Mouse (Mus musculus) CH12.LX (cell line): Measurements from ENCODE around the gene Recql5. TPM values are rescaled to one million over a fixed set of nuclear protein-coding genes. Genes with fewer than 3 reads are reported as not detected.

Experiments
- DNase-seq: peaks from one replicate; pipeline ENCODE4 v3.0.0-alpha.2; 2013; ENCODE audit errors: extremely low read depth
- H3K27ac ChIP-seq: 2 replicates; pipeline ENCODE4 v1.5.1; 2012; ENCODE audit warnings: low read depth, mild to moderate bottlenecking, control low read depth, moderate library complexity; ENCODE audit not compliant: insufficient read depth
- H3K27me3 ChIP-seq: replicated peaks from 2 replicates; pipeline ENCODE3; 2012; ENCODE audit warnings: inconsistent platforms
- H3K36me3 ChIP-seq, 2 experiments: replicated peaks in 1 of 2; 2 replicates each; pipeline versions ENCODE3 to v1.6.1; 2012; ENCODE audit warnings: inconsistent platforms in 1 of 2, low read length in 1 of 2, mild to moderate bottlenecking in 1 of 2, mixed read lengths in 1 of 2, moderate library complexity in 1 of 2; ENCODE audit not compliant: control insufficient read depth in 1 of 2, insufficient read depth in 1 of 2
- H3K4me1 ChIP-seq, 2 experiments: 2 replicates each; pipeline ENCODE4 v1.6.1; 2012; ENCODE audit warnings: inconsistent platforms in 1 of 2, moderate library complexity in 1 of 2; ENCODE audit not compliant: insufficient read depth in 2 of 2, control insufficient read depth in 1 of 2
- H3K4me2 ChIP-seq: 2 replicates; pipeline ENCODE4 v1.6.1; 2012; ENCODE audit warnings: low read depth, mild to moderate bottlenecking, control low read depth; ENCODE audit not compliant: poor library complexity, insufficient read depth, severe bottlenecking
- H3K4me3 ChIP-seq, 3 experiments: fragments of 150-350 bp in 1 of 3; sonication (generic) in 1 of 3; replicated peaks in 1 of 3; 2 replicates each; pipeline versions ENCODE3 to v1.5.1; 2011 to 2012; ENCODE audit warnings: low read depth in 2 of 3, low read length in 2 of 3, mild to moderate bottlenecking in 2 of 3, moderate library complexity in 2 of 3, control low read depth in 1 of 3, improper control_type of control experiment in 1 of 3, inconsistent platforms in 1 of 3, mixed read lengths in 1 of 3; ENCODE audit not compliant: poor library complexity in 1 of 3
- H3K79me2 ChIP-seq: replicated peaks from 2 replicates; pipeline ENCODE4 v1.6.1; 2012; ENCODE audit warnings: mild to moderate bottlenecking, moderate library complexity; ENCODE audit not compliant: control insufficient read depth, poor library complexity, insufficient read depth, severe bottlenecking; ENCODE audit errors: extremely low read depth
- H3K9ac ChIP-seq: 2 replicates; pipeline ENCODE4 v1.6.1; 2012; ENCODE audit warnings: low read depth, mild to moderate bottlenecking, control low read depth, moderate library complexity; ENCODE audit not compliant: insufficient read depth
- H3K9me3 ChIP-seq: replicated peaks from 2 replicates; pipeline ENCODE3; 2012; ENCODE audit warnings: low read length, inconsistent platforms, mixed read lengths
- CHD1 ChIP-seq: IDR thresholded peaks from 2 replicates; pipeline ENCODE4 v1.6.1; 2012; ENCODE audit warnings: low read depth, low read length, improper control_type of control experiment, inconsistent platforms
- CHD2 ChIP-seq: IDR thresholded peaks from 2 replicates; pipeline ENCODE4 v1.6.1; 2011; ENCODE audit warnings: low read length, improper control_type of control experiment
- CTCF ChIP-seq, 2 experiments: IDR thresholded peaks in 1 of 2; conservative IDR thresholded peaks in 1 of 2; 2 replicates each; pipeline ENCODE4 v1.5.1; 2011 to 2012; ENCODE audit warnings: low read depth in 2 of 2, low read length in 2 of 2, improper control_type of control experiment in 1 of 2, inconsistent platforms in 1 of 2, mild to moderate bottlenecking in 1 of 2, moderate library complexity in 1 of 2
- E2F4 ChIP-seq: IDR thresholded peaks from 2 replicates; pipeline ENCODE4 v1.6.1; 2011; ENCODE audit warnings: low read depth, low read length, improper control_type of control experiment; ENCODE audit not compliant: insufficient replicate concordance
- ELF1 ChIP-seq: IDR thresholded peaks from 2 replicates; pipeline ENCODE4 v1.6.1; 2014; ENCODE audit warnings: low read depth, mild to moderate bottlenecking, inconsistent platforms, low read length, improper control_type of control experiment
- ETS1 ChIP-seq: conservative IDR thresholded peaks from 2 replicates; pipeline ENCODE4 v1.6.1; 2012; ENCODE audit warnings: low read depth, mild to moderate bottlenecking, inconsistent platforms, low read length, improper control_type of control experiment, moderate library complexity
- GABPA ChIP-seq: IDR thresholded peaks from 2 replicates; pipeline ENCODE4 v1.6.1; 2012; ENCODE audit warnings: low read depth, low read length, improper control_type of control experiment, inconsistent platforms; ENCODE audit not compliant: insufficient replicate concordance
- IRF4 ChIP-seq: IDR thresholded peaks from 2 replicates; pipeline ENCODE4 v1.6.1; 2014; ENCODE audit warnings: low read depth, mild to moderate bottlenecking, inconsistent platforms, low read length, improper control_type of control experiment
- JUN ChIP-seq: IDR thresholded peaks from 2 replicates; pipeline ENCODE4 v1.6.1; 2011; ENCODE audit warnings: low read depth, mild to moderate bottlenecking, low read length, improper control_type of control experiment, moderate library complexity; ENCODE audit not compliant: insufficient read depth
- JUND ChIP-seq: conservative IDR thresholded peaks from 2 replicates; pipeline ENCODE4 v1.6.1; 2011; ENCODE audit warnings: low read depth, low read length, improper control_type of control experiment
- KAT2A ChIP-seq: IDR thresholded peaks from 2 replicates; pipeline ENCODE4 v1.6.1; 2012; ENCODE audit warnings: low read length, improper control_type of control experiment, inconsistent platforms; ENCODE audit not compliant: insufficient replicate concordance
- MAFK ChIP-seq: IDR thresholded peaks from 2 replicates; pipeline ENCODE4 v1.6.1; 2011; ENCODE audit warnings: low read length, improper control_type of control experiment; ENCODE audit not compliant: insufficient replicate concordance
- MAX ChIP-seq: IDR thresholded peaks from 2 replicates; pipeline ENCODE4 v1.6.1; 2011; ENCODE audit warnings: low read length, improper control_type of control experiment
- MAZ ChIP-seq: IDR thresholded peaks from 2 replicates; pipeline ENCODE4 v1.6.1; 2012; ENCODE audit warnings: low read depth, mild to moderate bottlenecking, inconsistent platforms, low read length, improper control_type of control experiment, moderate library complexity
- MEF2A ChIP-seq: IDR thresholded peaks from 2 replicates; pipeline ENCODE4 v1.6.1; 2014; ENCODE audit warnings: low read depth, mild to moderate bottlenecking, inconsistent platforms, low read length, improper control_type of control experiment, borderline replicate concordance
- MYC ChIP-seq: IDR thresholded peaks from 2 replicates; pipeline ENCODE4 v1.6.1; 2011; ENCODE audit warnings: low read depth, mild to moderate bottlenecking, improper control_type of control experiment, low read length
- NELFE ChIP-seq: IDR thresholded peaks from 2 replicates; pipeline ENCODE4 v1.6.1; 2011; ENCODE audit warnings: low read depth, low read length, improper control_type of control experiment
- PAX5 ChIP-seq: IDR thresholded peaks from 2 replicates; pipeline ENCODE4 v1.6.1; 2012; ENCODE audit warnings: low read length, inconsistent platforms, mixed read lengths
- POLR2A ChIP-seq: IDR thresholded peaks from 2 replicates; pipeline ENCODE4 v1.6.1; 2011; ENCODE audit warnings: low read depth, mild to moderate bottlenecking, improper control_type of control experiment, low read length
- RAD21 ChIP-seq: IDR thresholded peaks from 2 replicates; pipeline ENCODE4 v1.6.1; 2011; ENCODE audit warnings: low read depth, mild to moderate bottlenecking, low read length, improper control_type of control experiment, moderate library complexity
- RCOR1 ChIP-seq: conservative IDR thresholded peaks from 2 replicates; pipeline ENCODE4 v1.6.1; 2012; ENCODE audit warnings: low read depth, mild to moderate bottlenecking, inconsistent platforms, low read length, improper control_type of control experiment
- SIN3A ChIP-seq: IDR thresholded peaks from 2 replicates; pipeline ENCODE4 v1.6.1; 2012; ENCODE audit warnings: low read length, improper control_type of control experiment, inconsistent platforms
- SMC3 ChIP-seq: IDR thresholded peaks from 2 replicates; pipeline ENCODE4 v1.6.1; 2011; ENCODE audit warnings: low read depth, low read length, improper control_type of control experiment
- TCF12 ChIP-seq: IDR thresholded peaks from 2 replicates; pipeline ENCODE4 v1.6.1; 2014; ENCODE audit warnings: low read depth, mild to moderate bottlenecking, inconsistent platforms, low read length, improper control_type of control experiment
- UBTF ChIP-seq: IDR thresholded peaks from 2 replicates; pipeline ENCODE4 v1.6.1; 2012; ENCODE audit warnings: low read depth, mild to moderate bottlenecking, inconsistent platforms, low read length, improper control_type of control experiment, moderate library complexity
- USF2 ChIP-seq: conservative IDR thresholded peaks from 2 replicates; pipeline ENCODE4 v1.6.1; 2011; ENCODE audit warnings: low read depth, low read length, improper control_type of control experiment
- ZKSCAN1 ChIP-seq: IDR thresholded peaks from 2 replicates; pipeline ENCODE4 v1.6.1; 2012; ENCODE audit warnings: low read depth, inconsistent platforms, low read length, improper control_type of control experiment, borderline replicate concordance
- ZMIZ1 ChIP-seq: IDR thresholded peaks from 2 replicates; pipeline ENCODE4 v1.6.1; 2012; ENCODE audit warnings: low read depth, mild to moderate bottlenecking, inconsistent platforms, low read length, improper control_type of control experiment
- ZNF384 ChIP-seq: IDR thresholded peaks from 2 replicates; pipeline ENCODE4 v1.6.1; 2012; ENCODE audit warnings: low read depth, low read length, improper control_type of control experiment, inconsistent platforms
- dilution Hi-C: fragments of 300-500 bp; cut with MboI; formaldehyde crosslinking; loops from 2 replicates; pipeline ENCODE4 v1.14.3; 2020; ENCODE audit warnings: low sequenced_read_pairs; ENCODE audit not compliant: extremely low pct_unique_long_range_greater_than_20kb, extremely low pct_ligation_motif_present
- in situ Hi-C: fragments of 300-500 bp; cut with MboI; formaldehyde crosslinking; loops from 3 replicates; pipeline ENCODE4 v1.14.3; 2019; ENCODE audit warnings: low sequenced_read_pairs, low pct_ligation_motif_present, low pct_unique_long_range_greater_than_20kb, mixed read lengths
- polyA plus RNA-seq: library from polyadenylated mRNA; unstranded; fragments of >175 nt; gene quantifications from 2 replicates; pipeline ENCODE4 v1.2.1, GENCODE M21; 2012; ENCODE audit warnings: low read depth; ENCODE audit not compliant: insufficient read length
- total RNA-seq, 2 experiments: library from RNA; depleted of rRNA; stranded (reverse); fragments of 300-350 nt in 1 of 2; fragments of >200 nt in 1 of 2; gene quantifications; 2 replicates each; pipeline ENCODE4 v1.2.3; 2012 to 2014

Gene Recql5
- total and polyA plus RNA-seq, 3 experiments, result 21.8 to 43.3 (median 31.0) TPM

DNA sequence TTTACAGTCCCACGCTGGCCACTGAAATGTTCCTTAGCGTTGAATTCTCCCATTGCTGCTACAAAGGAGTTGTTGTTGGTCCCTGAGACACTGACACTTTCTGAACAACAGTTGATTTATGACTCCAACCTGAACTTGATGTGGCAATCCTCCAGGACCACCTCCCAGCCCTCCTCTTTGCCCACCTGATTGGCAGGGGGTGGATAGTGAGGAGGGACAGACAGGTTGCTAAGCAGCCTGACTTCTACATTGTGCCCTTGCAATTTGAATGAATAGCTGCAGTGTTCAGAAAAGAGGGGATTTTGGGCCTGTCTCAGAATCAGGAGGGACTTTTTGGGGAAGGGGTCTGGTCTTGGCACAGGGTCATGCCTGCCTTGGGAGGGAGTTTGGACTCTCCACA is 17.4 kb upstream of the Recql5 start:
- TF ChIP-seq ZNF384 (no peak), IRF4 (no peak), CTCF (conservative IDR thresholded peaks at IDR 0.05 in 1 of 2, IDR thresholded peaks at IDR 0.05 in 1 of 2; ENCODE audit: low read depth in 2 of 2, low read length in 2 of 2) (no peak), RCOR1 (no peak), MEF2A (no peak), USF2 (no peak), NELFE (no peak), CHD2 (no peak), TCF12 (no peak), RAD21 (no peak), CHD1 (no peak), ZMIZ1 (no peak), PAX5 (no peak), ELF1 (no peak), E2F4 (no peak), SMC3 (no peak), UBTF (no peak)
- TF ChIP-seq, all 38 proteins: peak for 0
- H3K36me3 ChIP-seq, result peaks cover 84 to 99% of the 10 kb centered on the region in 2 experiments
- no peak overlapping the region for H3K27ac ChIP-seq
- no peaks in the 10 kb centered on the region for H3K27me3 ChIP-seq
- H3K9ac ChIP-seq, result no peak overlapping the region
- dilution Hi-C loops, result no loop called here
- peaks cover 0 to 5% of the 10 kb centered on the region in 2 experiments; a peak in 2 of 4 replicates for H3K4me1 ChIP-seq
- DNase-seq, result no peak
- in situ Hi-C loops, result no loop called here
- no peak overlapping the region for H3K4me2 ChIP-seq
- no peak overlapping the region for H3K4me3 ChIP-seq
- H3K9me3 ChIP-seq, result no peaks in the 10 kb centered on the region
- no peaks in the 10 kb centered on the region for H3K79me2 ChIP-seq

DNA sequence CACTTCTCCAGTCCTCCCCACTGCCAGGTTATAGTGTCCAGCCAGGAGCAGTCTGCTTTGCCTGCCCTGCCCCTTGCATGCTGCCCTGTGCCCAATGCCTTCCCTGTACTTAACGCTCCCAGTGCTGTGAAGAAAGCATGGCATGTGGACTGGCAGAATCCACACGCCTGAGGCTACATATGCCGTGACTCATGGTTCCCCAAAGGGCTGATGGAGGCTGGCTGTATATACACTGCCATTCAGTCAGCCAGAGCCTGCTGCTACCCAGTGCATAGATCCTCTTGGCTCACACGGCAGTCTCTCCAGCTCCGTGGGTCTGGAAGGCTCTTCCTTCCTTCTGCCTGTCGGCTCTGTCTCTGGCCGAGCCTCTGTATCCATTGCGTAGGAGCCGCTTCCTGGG is 15.0 kb upstream of the Recql5 start:
- dilution Hi-C loops (no loop called here), in situ Hi-C loops (no loop called here)
- no peak for TF ChIP-seq PAX5
- TF ChIP-seq MAFK, result no peak
- no peak for TF ChIP-seq NELFE
- TF ChIP-seq ZNF384, result no peak
- TF ChIP-seq MYC, result no peak
- TF ChIP-seq POLR2A, result no peak
- TF ChIP-seq MAZ, result no peak
- TF ChIP-seq MAX, result no peak
- no peak for TF ChIP-seq ZKSCAN1
- no peak for TF ChIP-seq KAT2A
- TF ChIP-seq UBTF, result no peak
- no peak for TF ChIP-seq GABPA
- no peak for TF ChIP-seq RAD21
- no peak for TF ChIP-seq JUND
- no peak for TF ChIP-seq JUN
- no peak for TF ChIP-seq SIN3A
- TF ChIP-seq MEF2A, result no peak
- TF ChIP-seq ETS1, result no peak
- no peak for DNase-seq
- Histone ChIP-seq H3K9ac (no peak overlapping the region), H3K4me1 (no peaks in the 10 kb centered on the region), H3K36me3 (peaks cover 88 to 100% of the 10 kb centered on the region in 2 experiments), H3K4me2 (no peak overlapping the region), H3K4me3 (no peak overlapping the region), H3K27me3 (no peaks in the 10 kb centered on the region), H3K79me2 (0 out of 2 replicates have a peak, but pooled peaks cover 2% of the 10 kb centered on the region), H3K27ac (no peak overlapping the region), H3K9me3 (no peaks in the 10 kb centered on the region)
